Mouse (Mus musculus) midbrain, embryonic 14.5 days (tissue): ENCODE measurements around the gene Tex11. TPM values are rescaled to one million over a fixed set of nuclear protein-coding genes. Genes with fewer than 3 reads are reported as not detected.
"Not testable (repeated sequence)": the region's sequence is repeated elsewhere in the genome, so short reads cannot be mapped to it uniquely, and the experiment has no call there.

ENCODE experiments used
- ATAC-seq: fragments of 200-750 bp; cut with Nextera tagmentation; 2 replicates; pipeline ENCODE4 v1.8.0; 2017; ENCODE audit warnings: moderate number of reproducible peaks, moderate library complexity; ENCODE audit not compliant: low FRiP score, low TSS enrichment
- DNase-seq: peaks from one replicate; pipeline ENCODE4 v3.0.0-alpha.2; 2015
- H3K27ac ChIP-seq: fragments of 300-500 bp; sonication (generic); replicated peaks from 2 replicates; pipeline ENCODE4 v1.5.1; 2014; ENCODE audit warnings: mild to moderate bottlenecking, low read depth, low read length, moderate library complexity
- H3K27me3 ChIP-seq: fragments of 300-500 bp; sonication (generic); 2 replicates; pipeline ENCODE4 v1.6.1; 2014; ENCODE audit warnings: low read length, control low read depth, mixed read lengths; ENCODE audit not compliant: control insufficient read depth, insufficient read depth
- H3K36me3 ChIP-seq: fragments of 300-500 bp; sonication (generic); 2 replicates; pipeline ENCODE4 v1.6.1; 2014; ENCODE audit warnings: low read length, control low read depth; ENCODE audit not compliant: control insufficient read depth, insufficient read depth
- H3K4me1 ChIP-seq: fragments of 300-500 bp; sonication (generic); 2 replicates; pipeline ENCODE4 v1.6.1; 2014; ENCODE audit warnings: mild to moderate bottlenecking, antibody characterized with exemption, low read length, control low read depth; ENCODE audit not compliant: control insufficient read depth, insufficient read depth
- H3K4me2 ChIP-seq: fragments of 300-500 bp; sonication (generic); 2 replicates; pipeline ENCODE4 v1.6.1; 2014; ENCODE audit warnings: mild to moderate bottlenecking, low read length, moderate library complexity
- H3K4me3 ChIP-seq: fragments of 300-500 bp; sonication (generic); replicated peaks from 2 replicates; pipeline ENCODE4 v1.5.1; 2014; ENCODE audit warnings: low read depth, low read length
- H3K9ac ChIP-seq: fragments of 300-500 bp; sonication (generic); replicated peaks from 2 replicates; pipeline ENCODE4 v1.6.1; 2014; ENCODE audit warnings: mild to moderate bottlenecking, low read length, moderate library complexity
- H3K9me3 ChIP-seq: fragments of 300-500 bp; sonication (generic); 2 replicates; pipeline ENCODE4 v1.6.1; 2016; ENCODE audit warnings: low read length, control low read depth, mixed read lengths; ENCODE audit not compliant: control insufficient read depth
- WGBS: fragments of 180-500 bp; shearing (Covaris S2); extraction: QIAGEN DNeasy Blood & Tissue Kit; methylation state at CpG from one replicate; pipeline ENCODE4 v1.1.7; 2014; 5-methylcytosine and 5-hydroxymethylcytosine counted together
- polyA plus RNA-seq: library from polyadenylated mRNA; unstranded; fragments of >200 nt; fragmentation: Nextera tagmentation; extraction: Ambion mirVana; gene quantifications from 2 replicates; pipeline ENCODE4 v1.2.1, GENCODE M21; 2014

Tex11 gene
- 0.08 TPM in 1 of 2 replicates, not detected in the other for polyA plus RNA-seq

GRCm38 (mm10) chrX:101059541-101059940 is at the start of gene Tex11:
Tex11 (minus strand) TSS chrX:101059667.
- H3K4me2 ChIP-seq = no peak within 1 kb of the TSS
- no peaks in the 10 kb centered on the region for H3K4me1 ChIP-seq
- no peaks in the 10 kb centered on the region for H3K9me3 ChIP-seq
- H3K9ac ChIP-seq = no peak within 1 kb of the TSS
- ATAC-seq (no peak), DNase-seq (no peak)
- H3K36me3 ChIP-seq = no peaks in the 10 kb centered on the region
- 92% methylated on average over 31 of the region's 31 CpGs for WGBS
- H3K27ac ChIP-seq = no peak within 1 kb of the TSS
- H3K27me3 ChIP-seq = no peaks in the 10 kb centered on the region
- no peak within 1 kb of the TSS for H3K4me3 ChIP-seq

DNA sequence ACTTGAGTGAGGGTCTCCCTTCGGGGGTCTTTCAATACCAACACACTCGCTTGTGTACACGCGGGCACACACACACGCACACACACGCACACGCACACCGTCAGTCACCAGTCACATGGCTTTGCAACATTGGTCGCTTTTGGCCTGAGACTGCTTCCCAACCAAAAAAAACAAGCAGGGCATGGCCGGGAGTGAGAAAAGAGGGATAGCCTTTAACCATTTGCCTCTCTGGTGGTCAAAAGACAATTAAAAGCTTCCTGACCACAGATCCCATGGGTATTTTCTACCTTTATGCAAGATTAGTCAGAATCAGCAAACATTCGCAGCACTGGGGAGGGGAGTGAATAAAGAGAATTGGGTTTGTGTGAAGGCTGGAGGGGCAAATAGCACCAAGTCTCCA is 26.5 kb upstream of the Tex11 start, which contains the start of gene Slc7a3:
Gene Slc7a3, minus strand, starts transcription at position 101 of the 400 bp plus-strand sequence.
- Histone ChIP-seq H3K4me3 (peak within 1 kb of the TSS; percentile 23), H3K27me3 (no peaks in the 10 kb centered on the region; the same call in 1 of the 2 replicates), H3K9me3 (no peaks in the 10 kb centered on the region), H3K27ac (no peak within 1 kb of the TSS), H3K9ac (no peak within 1 kb of the TSS), H3K4me1 (0 out of 2 replicates have a peak, but pooled peaks cover 3% of the 10 kb centered on the region), H3K4me2 (peak within 1 kb of the TSS; percentile 57), H3K36me3 (no peaks in the 10 kb centered on the region)
- ATAC-seq (no peak), DNase-seq (peak; percentile 6)
- WGBS = 38% methylated on average over 11 of the region's 11 CpGs

DNA sequence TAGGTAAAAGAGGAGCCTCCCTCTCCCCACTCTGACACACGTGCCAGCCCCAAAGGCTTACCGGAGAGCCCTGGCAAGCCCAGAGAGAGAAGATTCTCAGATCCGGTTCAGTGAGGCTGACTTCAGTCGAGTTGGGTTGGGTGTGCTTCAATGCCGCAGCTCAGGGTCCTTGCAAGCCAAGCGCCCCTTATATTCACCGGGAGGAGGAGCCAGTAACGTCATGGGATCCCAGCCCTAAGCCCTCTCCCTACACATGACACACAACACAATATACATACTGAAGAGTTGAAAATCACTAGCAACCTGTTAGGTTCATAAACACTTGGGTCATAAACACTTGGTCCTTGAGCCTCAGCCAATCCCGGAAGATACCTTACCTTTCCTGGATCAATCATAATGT is 25.7 kb upstream of the Tex11 start:
- H3K4me1 ChIP-seq, H3K36me3 ChIP-seq, H3K27me3 ChIP-seq, DNase-seq, H3K9ac ChIP-seq, ATAC-seq, H3K27ac ChIP-seq, H3K9me3 ChIP-seq: not testable (repeated sequence)
- peak overlapping the region; percentile 57 for H3K4me2 ChIP-seq
- H3K4me3 ChIP-seq = peak overlapping the region; percentile 23
- 20% methylated on average over 7 of the region's 9 CpGs for WGBS

DNA sequence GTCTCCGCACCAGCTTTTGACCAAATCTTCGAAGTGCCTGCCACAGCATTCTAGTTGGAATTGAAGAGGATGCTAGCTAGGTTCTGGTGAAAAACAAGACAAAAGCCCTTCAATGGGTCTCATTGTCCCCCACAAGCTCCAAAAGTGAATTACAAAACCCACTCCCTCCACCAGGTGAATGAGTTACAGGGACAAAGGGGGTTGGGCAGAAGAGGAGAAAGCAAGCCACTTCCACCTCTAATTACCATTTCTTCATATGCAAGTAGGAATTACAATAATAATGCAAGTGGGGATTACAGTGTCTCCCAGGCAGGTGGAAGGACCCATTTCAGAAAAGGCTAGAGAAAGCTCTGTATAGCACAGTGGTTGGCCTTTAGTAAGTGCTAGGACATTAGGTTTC is 24.7 kb upstream of the Tex11 start:
- H3K36me3 ChIP-seq = no peaks in the 10 kb centered on the region
- no peaks in the 10 kb centered on the region; the same call in 1 of the 2 replicates for H3K27me3 ChIP-seq
- no peak for DNase-seq
- 61% methylated on average over 2 of the region's 2 CpGs for WGBS
- H3K4me2 ChIP-seq = peak overlapping the region; percentile 57
- H3K4me1 ChIP-seq = 0 out of 2 replicates have a peak, but pooled peaks cover 3% of the 10 kb centered on the region
- H3K9me3 ChIP-seq = no peaks in the 10 kb centered on the region
- ATAC-seq = no peak
- no peak overlapping the region for H3K27ac ChIP-seq
- no peak overlapping the region for H3K4me3 ChIP-seq
- H3K9ac ChIP-seq = no peak overlapping the region

DNA sequence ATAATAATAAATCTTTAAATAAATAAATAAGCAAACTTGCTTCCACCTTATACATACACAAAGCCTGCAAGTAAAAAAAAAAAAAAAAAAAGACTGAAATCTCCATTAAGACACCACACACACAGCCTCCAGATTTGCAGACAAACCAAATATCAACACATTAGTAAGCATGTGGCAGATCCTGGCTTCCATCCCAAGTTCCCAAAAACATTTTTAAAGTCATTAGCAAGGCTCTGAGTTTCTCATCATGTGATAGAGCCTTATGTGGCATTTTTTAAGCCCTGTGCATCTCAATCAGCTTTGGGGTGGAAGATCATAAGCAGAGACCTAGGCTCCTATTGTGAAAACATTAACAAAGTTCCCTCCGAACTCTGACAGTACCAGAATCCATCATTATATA is 5.8 kb upstream of the Tex11 start:
- no peaks in the 10 kb centered on the region for H3K9me3 ChIP-seq
- no peaks in the 10 kb centered on the region for H3K27me3 ChIP-seq
- H3K4me3 ChIP-seq = no peak overlapping the region
- DNase-seq = no peak
- WGBS = 81% methylated on average over 1 of the region's 1 CpGs
- ATAC-seq = no peak
- no peak overlapping the region for H3K9ac ChIP-seq
- H3K27ac ChIP-seq = no peak overlapping the region
- no peaks in the 10 kb centered on the region for H3K36me3 ChIP-seq
- no peaks in the 10 kb centered on the region for H3K4me1 ChIP-seq
- no peak overlapping the region for H3K4me2 ChIP-seq

- H3K4me2 ChIP-seq = no peak overlapping the region
- no peaks in the 10 kb centered on the region for H3K27me3 ChIP-seq
- H3K36me3 ChIP-seq = no peaks in the 10 kb centered on the region
- no peaks in the 10 kb centered on the region for H3K4me1 ChIP-seq
- H3K9me3 ChIP-seq = no peaks in the 10 kb centered on the region
- H3K4me3 ChIP-seq = no peak overlapping the region
- H3K27ac ChIP-seq = no peak overlapping the region
- no peak overlapping the region for H3K9ac ChIP-seq
- no peak for DNase-seq
- no peak for ATAC-seq
- 75% methylated on average over 2 of the region's 2 CpGs for WGBS
Observed at GRCm38 (mm10) chrX:101063503-101063902, 4.0 kb upstream of the Tex11 start.

- H3K9ac ChIP-seq = no peak overlapping the region
- H3K4me2 ChIP-seq = no peak overlapping the region
- no peak overlapping the region for H3K27ac ChIP-seq
- DNase-seq = peak; percentile 70
- no peaks in the 10 kb centered on the region for H3K9me3 ChIP-seq
- no peak overlapping the region for H3K4me3 ChIP-seq
- WGBS = 39% methylated on average over 2 of the region's 2 CpGs
- no peaks in the 10 kb centered on the region for H3K4me1 ChIP-seq
- ATAC-seq = no peak
- H3K36me3 ChIP-seq = no peaks in the 10 kb centered on the region
- H3K27me3 ChIP-seq = no peaks in the 10 kb centered on the region
Observed at GRCm38 (mm10) chrX:100943640-100944039, 115.8 kb downstream of the Tex11 start.

DNA sequence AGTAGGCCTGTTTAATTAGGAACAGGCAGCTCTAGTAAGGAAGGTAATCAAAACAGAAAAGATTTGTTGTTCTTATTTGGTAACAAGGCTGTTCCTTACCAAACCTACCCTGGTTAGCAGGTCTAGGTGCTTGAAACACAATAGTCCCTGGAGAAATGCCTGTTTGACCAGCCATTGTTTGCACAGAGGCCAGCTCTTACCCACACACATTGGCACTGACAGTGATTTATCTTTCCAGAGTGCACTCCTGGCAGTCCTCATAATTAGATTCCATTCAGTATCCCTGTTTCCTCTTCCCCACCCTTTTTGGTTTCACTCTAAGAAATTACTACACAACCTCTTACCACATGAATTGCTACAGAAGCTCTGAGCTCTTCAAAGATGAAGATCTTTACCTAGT is 220.3 kb downstream of the Tex11 start:
- no peak overlapping the region for H3K4me3 ChIP-seq
- no peak overlapping the region for H3K27ac ChIP-seq
- no peak for DNase-seq
- ATAC-seq = no peak
- H3K36me3 ChIP-seq = no peaks in the 10 kb centered on the region
- H3K4me1 ChIP-seq = no peaks in the 10 kb centered on the region
- H3K27me3 ChIP-seq = no peaks in the 10 kb centered on the region
- H3K9ac ChIP-seq = no peak overlapping the region
- no peak overlapping the region for H3K4me2 ChIP-seq
- no peaks in the 10 kb centered on the region for H3K9me3 ChIP-seq

GRCm38 (mm10) chrX:100832806-100833205 is 226.7 kb downstream of the Tex11 start:
- H3K27me3 ChIP-seq = no peaks in the 10 kb centered on the region
- no peak overlapping the region for H3K4me3 ChIP-seq
- H3K4me2 ChIP-seq = no peak overlapping the region
- no peak overlapping the region for H3K27ac ChIP-seq
- no peaks in the 10 kb centered on the region for H3K36me3 ChIP-seq
- ATAC-seq (no peak), DNase-seq (no peak)
- H3K4me1 ChIP-seq = no peaks in the 10 kb centered on the region
- no peak overlapping the region for H3K9ac ChIP-seq
- WGBS = 89% methylated on average over 2 of the region's 2 CpGs
- no peaks in the 10 kb centered on the region for H3K9me3 ChIP-seq
